Mouse (Mus musculus): ENCODE data around the gene Spata31d1d.
A peak's percentile ranks its signal among the peaks of the same experiment; 100 is the strongest.
"Not testable (repeated sequence)": the region's sequence is repeated elsewhere in the genome, so short reads cannot be mapped to it uniquely, and the experiment has no call there.

Gene Spata31d1d

DNA sequence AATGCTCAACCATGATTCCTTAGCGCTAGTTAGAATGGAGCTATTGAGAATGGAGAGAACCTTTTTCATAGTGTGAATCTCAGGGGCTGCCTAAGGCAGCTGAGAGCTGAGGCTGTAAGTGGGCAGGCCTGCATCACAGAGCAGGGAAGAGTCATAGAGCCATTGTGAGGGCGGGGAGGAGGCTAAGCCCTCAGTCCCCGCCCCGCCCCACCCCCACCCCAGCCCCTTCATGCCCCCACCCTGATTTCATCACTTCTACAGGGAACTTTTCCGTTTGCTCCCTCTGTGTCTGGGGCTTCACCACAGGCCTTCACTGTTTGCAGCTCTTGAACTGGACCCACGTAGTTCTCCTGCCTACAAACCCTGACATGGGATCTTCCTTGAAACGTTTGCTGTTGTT lies at the start of gene Spata31d1d:
Gene Spata31d1d (minus strand): TSS at position 101 of the 400 bp plus-strand sequence.
- no peak for DNase-seq (ENCODE audit: low spot score in 2 of 2)

DNA sequence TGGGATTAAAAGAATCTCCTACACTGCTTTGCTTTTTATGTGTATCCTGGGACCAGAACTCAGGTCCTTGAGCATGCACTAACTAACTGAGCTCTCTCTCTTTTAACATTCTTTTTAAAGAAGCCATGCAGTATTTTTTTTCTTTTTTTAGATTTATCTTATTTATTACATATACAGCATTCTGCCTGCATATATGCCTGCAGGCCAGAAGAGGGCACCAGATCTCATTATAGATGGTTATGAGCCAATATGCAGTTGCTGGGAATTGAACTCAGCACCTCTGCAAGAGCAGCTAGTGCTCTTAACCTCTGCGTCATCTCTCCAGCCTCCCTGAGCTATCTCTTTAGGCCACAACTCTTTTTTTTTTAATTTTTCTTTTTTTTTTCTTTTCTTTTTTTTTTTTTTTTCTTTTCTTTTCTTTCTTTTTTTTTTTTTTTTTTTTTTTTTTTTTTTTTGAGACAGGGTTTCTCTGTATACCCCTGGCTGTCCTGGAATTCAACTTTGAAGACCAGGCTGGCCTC lies 48.3 kb upstream of the Spata31d1d start:
- not testable (repeated sequence) for DNase-seq (ENCODE audit: low spot score in 2 of 2)

DNA sequence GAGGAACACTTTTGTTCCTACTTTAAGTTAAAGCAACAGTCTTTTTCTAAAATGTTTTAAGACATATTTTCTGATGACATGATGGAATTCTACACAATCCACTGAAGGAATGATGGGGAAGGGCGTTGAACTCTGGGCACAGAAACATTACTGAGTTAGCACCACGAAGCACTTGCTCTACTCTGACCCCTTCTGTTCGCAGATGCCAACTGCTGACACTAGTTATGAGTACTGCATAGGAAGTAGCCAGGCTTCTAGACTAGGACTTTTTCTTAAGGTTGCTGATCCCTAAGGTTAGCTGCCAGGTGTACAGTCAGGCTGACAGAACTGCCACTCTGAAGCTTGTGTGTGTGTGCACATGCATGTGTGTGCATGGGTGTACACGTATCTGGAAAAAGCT lies 47.7 kb upstream of the Spata31d1d start:
- DNase-seq (ENCODE audit: low spot score in 2 of 2), result no peak

DNA sequence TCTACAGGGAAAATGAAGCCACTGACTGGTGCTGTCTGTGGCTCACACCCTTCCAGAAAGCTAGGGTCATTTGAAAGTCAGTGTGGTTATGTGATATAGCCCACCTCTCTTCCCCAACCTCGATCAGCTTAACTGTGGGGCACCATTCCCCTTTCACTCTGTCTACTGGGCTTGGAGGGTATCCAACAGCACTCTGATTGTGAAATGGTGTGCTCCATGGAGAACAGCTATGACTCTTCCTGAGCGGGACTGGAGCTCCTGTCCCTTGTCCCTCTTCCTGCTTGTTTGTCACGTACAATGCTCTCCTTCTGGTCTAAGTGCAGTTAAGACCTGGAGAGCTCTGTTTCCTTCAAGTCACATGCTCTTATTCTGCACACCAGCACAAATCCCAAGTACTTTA lies 43.6 kb upstream of the Spata31d1d start:
- DNase-seq (ENCODE audit: low spot score in 2 of 2), result no peak

DNA sequence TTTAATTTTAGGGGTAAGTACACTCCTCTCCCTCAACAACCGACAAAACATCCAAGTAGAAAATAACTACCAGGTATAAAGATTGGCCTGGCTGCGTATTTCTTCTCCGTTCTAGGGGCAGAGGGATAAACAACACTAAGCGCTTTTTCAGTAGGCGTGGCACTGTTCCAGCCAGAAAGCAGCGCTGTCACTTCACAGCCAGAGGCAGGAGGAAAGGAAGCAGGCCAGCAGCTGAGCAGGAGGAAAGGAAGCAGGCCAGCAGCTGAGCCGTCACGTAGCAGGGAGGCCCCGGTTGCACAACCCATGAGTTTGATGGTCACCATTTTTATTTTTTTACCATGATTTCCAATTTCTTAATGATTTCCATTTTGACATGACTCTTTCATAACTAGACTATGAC lies 39.7 kb upstream of the Spata31d1d start:
- DNase-seq (ENCODE audit: low spot score in 2 of 2), result peak; percentile 80 to 86

DNA sequence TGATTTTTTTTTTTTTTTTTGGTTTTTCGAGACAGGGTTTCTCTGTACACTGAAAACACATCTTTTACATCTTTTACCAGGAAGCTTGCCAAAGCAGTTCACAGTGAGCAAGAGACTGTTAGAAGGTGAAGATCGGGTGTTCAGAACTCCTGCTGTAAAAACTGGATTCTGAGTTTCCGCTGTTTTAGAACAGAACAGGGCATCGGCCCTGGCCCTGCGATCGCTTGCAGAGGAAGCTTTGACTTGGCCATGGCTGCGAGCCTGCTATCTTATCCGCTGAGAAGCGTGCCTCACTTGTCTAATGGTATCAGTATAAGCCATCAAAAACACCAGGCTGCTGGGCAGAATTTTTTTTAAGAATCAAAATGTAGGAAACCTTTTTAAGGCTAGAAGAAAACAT lies 39.3 kb upstream of the Spata31d1d start:
- peak in 1 of 2 experiments; percentile 17 for DNase-seq (ENCODE audit: low spot score in 2 of 2)

DNA sequence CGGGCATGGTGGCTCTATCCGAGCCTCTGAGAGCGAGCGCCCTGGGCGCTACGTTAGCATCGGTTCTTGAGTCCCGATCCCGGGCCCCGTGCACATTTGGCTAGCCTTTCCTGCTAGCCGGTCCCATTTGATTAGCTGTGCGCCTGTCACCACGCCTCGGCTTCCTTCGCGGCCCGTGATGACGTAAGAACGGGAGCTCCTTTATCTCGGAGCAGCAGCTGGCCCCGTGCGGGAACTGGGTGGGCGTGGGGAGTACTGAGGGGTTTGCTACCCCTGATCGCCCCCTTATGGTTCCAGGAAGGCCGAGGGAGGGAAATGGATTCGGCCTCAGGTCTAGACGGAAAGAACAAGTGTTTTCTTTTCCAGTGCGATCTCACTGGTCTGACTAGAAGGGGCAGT lies 38.6 kb upstream of the Spata31d1d start:
- DNase-seq (ENCODE audit: low spot score in 2 of 2), result peak; percentile 88 to 89

DNA sequence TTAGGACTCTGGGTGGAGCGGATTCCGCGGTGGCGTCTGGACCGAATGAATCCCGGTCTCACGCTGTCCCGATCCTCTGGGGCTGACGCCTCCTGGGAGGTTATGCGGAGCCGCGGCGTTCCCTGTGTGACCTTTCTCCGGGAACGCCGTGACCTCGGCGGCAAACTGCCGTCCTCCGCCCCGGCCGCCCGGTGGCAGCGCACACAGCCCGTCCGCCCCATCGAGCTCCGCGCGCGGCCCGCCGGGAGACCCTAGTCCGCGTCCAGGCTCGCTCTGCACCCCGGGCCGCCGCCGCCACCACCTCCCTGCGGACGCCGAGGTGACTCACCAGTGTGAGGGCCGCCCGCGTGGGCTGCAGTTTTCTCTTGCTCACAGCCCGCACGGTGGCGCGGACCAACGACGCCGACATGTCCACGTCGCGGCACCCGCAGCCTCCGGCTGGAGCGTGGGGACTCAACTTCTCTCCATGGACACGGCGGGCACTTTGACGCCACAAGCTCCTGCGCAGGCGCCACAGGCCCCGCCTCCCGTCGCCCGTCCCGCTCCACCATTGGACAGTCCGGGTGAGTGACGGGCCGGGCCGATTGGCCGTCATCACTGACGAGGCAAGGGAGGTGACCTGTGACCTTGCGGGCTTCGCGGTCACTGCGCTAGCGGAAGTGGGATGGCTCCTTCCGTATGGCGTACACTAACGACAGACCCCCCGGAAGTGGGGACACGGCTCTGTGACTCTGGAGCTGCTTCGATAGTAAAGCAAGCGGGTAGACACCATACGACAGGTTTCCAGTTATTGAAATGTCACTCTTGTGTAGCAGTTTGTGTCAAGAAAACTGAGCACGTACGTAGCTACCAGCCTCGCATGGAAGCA lies 38.0 kb upstream of the Spata31d1d start, which contains the start of gene Isca1:
Gene Isca1 (minus strand): TSS at position 515 of the 868 bp plus-strand sequence.
- peak; percentile 98 to 99 for DNase-seq (ENCODE audit: low spot score in 2 of 2)

DNA sequence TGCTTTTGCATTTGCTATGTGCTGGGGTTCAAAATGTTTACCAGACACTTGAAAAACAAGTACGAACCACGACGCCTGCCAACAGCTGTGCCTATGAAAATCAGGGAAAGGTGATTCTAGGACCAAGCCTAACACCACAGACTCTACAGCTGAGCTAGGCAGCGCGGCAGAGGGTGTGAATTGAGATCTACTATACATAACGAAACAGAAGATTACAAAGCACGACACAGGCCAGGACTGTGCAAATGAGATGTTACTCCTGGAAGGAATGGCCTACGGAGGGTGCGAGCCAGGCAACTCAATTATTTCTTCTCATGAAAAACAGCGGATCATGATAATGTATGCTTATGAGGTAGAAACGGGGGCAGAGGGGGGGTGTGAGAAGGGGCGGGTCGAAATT lies 37.0 kb upstream of the Spata31d1d start:
- no peak for DNase-seq (ENCODE audit: low spot score in 2 of 2)

DNA sequence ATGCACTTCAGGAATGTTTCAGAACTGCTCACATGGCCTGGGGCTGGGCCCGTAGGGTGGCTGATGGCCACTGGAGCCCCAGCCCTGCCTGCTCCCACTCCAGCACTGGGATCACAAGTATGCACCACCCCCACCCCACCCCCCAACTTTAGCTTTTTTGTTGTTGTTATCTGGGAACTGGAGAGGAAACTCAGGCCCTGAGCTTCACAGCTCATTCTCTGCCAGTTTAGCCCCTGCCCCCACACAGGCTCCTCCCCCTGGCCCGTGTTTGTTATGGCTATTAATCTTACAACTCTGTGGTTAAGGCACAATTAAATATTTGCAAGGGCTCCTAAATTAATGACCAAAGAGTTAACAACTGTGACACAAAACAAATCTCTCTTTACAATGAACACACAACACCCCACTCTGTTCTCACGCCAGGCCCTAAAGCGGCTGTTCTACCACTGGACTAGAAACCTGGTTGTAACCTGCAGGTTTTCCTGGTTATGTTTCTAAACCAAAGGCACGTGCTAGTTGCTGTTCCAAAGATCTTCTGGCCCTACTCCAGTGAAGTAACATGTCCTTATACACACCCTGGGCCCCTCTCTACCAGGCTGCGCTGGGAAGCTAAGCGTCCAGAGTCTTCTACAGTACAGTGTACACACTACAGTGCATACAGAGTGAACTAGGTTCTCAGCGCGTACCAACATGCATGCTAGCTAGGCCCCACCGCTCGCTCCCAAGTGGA lies 35.4 kb upstream of the Spata31d1d start:
- DNase-seq (ENCODE audit: low spot score in 2 of 2), result no peak

DNA sequence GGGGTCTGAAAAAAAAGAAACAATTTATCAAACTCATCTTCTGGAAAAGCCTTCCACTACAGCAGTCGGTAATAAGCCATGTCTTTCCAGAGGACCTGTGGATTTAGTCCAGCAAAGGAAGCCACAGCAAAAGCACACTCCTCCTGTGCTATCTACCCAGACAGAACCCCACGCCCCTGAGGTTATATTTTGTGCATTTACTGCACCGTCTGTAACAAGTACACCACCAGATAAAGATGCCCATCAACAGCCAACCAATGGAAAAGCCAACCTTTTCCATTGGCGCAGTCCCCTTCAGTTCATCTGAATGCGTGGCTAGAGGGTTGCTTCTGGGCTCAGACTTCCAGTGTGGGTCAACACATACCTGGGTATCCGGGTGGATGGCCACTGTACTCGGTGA lies 31.2 kb upstream of the Spata31d1d start:
- no peak for DNase-seq (ENCODE audit: low spot score in 2 of 2)

DNA sequence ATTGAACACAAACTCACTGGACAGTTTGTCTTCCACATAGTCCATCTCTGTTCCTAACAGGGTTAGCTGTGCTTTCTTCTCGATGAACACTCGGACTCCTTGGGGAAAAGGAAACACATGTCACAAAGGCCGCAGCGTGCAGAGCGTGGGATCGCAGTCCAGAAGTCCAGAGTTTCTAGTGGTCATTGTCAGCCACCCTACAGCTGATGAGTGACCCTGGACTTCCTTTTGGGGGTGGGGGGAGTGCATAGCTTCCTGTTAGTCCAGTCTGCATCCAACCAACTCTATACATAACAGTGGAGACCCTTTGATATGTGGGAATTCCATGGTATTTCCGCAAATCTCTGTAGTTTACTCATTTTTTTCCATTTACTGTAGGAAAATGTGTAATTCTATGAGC lies 25.4 kb upstream of the Spata31d1d start:
- DNase-seq (ENCODE audit: low spot score in 2 of 2), result peak in 1 of 2 experiments; percentile 16

DNA sequence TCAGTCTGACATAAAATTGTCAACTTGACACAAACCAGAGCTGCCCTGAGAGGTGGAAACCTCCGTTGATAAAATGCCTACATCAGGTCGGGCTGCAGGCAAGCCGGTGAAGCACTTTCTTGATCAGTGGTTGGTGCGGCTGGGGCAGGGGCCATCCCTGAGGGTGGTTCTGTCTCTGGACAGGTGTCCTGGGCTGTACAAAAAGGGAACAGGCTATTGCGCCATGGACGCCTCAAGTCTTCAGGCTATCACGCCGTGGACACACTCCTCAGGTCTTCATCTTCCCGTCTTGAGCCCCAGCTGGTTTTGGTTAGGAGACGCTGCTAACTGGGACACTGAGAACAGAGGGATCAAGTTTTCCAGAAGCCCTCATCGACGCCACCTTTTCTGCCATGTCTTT lies 18.8 kb upstream of the Spata31d1d start:
- DNase-seq (ENCODE audit: low spot score in 2 of 2), result no peak

DNA sequence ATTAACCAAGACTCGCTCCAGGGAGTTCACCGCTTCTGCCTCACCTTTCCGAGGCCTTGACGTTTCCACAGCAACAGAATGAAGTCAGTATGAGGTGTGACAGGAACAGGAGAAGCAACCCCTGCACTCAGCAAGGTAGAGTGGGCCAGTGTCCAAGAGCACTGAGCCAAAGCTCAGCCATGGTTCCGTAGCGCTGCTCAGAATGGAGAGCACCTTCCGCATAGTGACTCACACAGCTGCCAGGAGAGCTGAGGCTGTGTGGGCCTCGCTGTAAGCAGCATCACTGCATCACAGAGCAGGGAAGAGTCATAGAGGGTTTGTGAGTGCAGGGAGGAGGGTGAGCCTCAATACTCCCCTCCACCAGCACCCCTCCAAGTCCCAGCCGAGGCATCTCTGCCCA lies 15.2 kb upstream of the Spata31d1d start, which contains the start of gene 1700014D04Rik:
Gene 1700014D04Rik (minus strand): TSS at position 42 of the 400 bp plus-strand sequence.
- no peak for DNase-seq (ENCODE audit: low spot score in 2 of 2)

DNA sequence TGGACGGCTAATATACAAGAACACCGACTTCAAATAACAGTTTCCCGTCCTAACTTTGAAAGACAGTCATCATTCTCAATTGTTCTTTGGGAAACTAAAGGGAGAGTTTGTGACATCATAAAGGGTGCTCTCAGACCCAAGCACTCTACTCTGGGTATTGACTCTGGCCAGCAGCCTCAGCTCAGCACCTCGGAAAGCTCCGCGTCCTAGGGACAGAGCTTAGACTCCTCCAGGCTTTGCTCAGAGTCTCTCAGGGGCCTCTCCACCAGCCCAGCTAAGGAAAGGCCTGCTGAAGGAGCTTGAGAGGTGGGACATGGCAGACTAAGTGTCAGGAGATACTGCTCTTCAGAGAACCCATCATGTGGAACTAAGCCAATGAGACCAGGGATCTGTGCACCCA lies 14.6 kb upstream of the Spata31d1d start:
- DNase-seq (ENCODE audit: low spot score in 2 of 2), result no peak

DNA sequence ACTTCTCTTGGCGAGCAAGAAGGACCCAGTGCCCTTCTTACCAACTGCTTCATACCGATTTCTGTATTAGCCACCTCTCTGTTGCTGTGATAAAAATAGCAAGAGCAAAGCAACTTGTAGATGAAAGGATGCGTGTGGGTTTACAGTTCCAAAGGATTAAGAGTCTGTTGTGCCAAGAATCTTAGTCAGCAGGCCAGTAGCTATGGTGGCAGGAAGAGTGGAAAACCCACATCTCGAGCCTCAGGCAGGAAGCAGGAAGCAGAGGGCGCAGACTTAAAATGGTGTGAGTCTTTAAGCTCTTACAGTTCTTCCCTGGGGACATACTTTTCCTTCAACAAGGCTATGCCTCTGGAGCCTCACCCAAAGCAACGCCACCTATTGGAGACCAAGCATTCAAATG lies 13.9 kb upstream of the Spata31d1d start:
- DNase-seq (ENCODE audit: low spot score in 2 of 2), result no peak

DNA sequence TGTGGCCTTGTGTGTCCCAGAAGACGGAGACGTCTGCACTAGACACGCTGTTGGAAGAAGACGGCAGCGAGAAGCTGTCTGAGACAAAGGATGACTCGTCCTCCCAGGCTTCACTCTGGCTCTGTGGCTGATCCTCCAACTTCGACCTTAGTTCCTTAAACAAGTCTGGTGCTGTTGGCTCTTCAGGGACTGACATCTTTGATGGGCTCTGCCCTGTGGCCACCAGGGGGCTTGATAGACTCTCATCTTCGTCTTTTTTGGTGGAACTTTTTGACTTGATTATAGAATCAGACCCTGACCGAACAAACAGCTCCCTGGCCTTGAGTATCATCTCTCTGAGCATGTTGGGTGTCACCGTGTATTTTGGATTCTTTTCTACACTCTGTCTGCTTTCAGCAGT lies 10.1 kb upstream of the Spata31d1d start:
- DNase-seq (ENCODE audit: low spot score in 2 of 2), result no peak

DNA sequence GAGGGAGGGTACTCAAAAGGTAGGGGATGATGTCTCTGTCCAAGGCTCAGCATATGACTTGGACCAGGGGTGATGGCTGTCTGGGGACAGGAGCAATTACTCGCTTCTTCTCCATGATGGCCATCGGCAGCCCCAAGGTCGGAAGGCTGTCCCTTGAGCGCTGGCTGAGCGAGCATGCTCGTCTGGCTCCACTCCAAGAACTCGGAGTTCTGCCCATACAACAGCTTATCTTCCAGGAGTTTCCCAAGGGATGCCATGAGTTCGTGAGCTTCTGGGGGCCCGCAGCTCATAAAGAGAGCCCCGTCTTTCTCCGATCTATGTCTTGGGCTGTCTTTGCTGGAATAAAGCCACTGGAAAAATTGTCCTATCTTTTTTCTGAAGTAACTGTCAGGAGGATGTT lies 9.5 kb upstream of the Spata31d1d start:
- peak; percentile 40 to 47 for DNase-seq (ENCODE audit: low spot score in 2 of 2)

DNA sequence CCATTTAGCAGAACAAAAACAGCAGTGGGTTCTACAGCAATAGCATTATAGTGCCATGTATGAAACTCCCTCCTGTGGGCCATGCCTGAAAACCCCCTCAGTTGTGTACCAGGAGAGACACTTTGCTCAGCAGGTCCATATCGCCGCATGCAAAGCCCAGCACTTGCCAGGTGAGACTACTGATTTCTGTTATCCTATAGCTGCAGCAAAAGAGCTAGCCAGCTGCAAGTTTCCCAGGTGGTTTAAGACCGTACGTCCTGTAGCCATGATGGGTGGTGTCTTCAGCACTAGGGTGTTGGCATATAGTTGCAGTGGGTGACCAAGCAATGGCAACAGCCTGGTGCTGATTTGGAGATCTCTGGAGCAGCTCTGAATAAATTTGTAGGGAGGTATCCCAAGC lies 7.8 kb upstream of the Spata31d1d start:
- no peak for DNase-seq (ENCODE audit: low spot score in 2 of 2)

DNA sequence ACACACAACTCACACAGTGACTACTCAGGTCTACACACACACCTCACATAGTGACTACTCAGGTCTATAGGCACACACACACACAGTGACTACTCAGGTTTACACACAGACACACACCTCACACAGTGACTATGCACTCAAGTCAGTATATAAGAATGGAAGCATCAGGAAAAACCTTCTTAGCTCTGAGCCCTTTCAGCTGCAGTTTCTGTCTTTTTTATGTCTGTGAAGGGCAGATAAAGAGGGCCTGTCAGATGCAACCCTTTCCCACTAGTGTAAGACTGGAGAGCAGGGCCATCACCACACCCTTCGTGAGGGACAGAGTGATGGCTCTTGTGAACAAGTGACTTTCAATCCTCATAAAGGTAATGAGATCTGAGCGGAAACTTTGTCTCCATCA lies 6.9 kb upstream of the Spata31d1d start:
- DNase-seq (ENCODE audit: low spot score in 2 of 2), result no peak

DNA sequence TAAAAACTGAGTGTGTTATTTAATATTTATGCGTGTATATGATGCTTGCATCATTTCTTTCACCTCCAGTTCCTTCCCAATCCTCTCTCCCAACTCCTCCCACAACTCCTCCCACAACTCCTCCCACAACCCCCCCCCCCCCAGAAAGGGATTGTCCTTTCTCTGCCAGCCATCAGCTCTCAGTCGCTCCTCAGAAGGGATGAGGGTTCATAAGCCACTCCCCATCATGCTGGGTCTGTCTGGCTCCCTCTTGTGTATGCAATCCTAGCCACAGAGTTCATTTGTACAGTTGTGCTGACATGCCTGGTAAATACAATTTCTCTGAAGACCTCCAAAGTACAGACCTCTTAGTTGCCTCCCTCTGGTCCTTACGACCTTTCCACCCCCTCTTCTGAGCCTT lies 3.6 kb upstream of the Spata31d1d start:
- no peak for DNase-seq (ENCODE audit: low spot score in 2 of 2)

DNA sequence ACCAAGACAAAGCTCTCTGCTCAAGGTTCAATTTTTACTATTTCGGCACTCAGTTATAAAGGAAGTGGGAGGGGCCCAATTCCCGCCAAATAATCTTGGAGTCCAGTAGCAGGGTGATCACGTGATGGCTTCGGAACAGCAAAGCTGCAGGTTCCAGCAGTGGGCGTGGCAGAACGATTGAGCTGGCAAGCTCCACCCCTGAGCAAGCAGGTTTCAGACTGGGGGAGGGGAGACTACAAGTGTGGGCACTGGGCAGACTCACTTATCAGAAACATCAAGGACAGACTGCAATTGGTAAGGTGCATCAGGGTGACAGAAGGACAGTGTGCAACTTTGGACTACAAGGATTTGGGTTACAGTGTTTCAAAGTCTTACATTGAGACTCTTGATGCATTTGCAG lies 2.8 kb upstream of the Spata31d1d start:
- not testable (repeated sequence) for DNase-seq (ENCODE audit: low spot score in 2 of 2)

DNA sequence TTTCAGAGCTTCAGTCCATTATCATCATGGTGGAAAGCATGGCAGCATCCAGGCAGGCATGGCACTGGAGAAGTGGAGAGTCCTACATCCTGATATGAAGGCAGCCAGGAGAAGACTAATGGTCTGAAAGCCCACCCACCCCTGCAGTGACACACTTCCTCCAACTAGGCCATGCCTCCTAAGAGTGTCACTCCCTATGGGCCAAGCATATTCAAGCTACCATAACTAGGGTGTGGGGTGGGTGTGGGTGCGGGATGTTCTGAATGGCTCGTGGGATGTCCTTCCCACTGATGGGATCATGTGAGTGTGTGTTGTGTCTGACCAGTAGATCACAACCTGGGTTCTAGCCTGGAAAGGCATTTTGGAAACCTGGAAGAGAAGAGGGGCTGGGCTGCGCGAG lies 2.4 kb upstream of the Spata31d1d start:
- no peak for DNase-seq (ENCODE audit: low spot score in 2 of 2)
